Mouse (Mus musculus): ENCODE measurements around the gene Wdr61.

GRCm38 (mm10) chr9:54736284-54736701, 2.0 kb upstream of the Wdr61 start:
- peak; percentile 82 for TF ChIP-seq CTCF (IDR thresholded peaks at IDR 0.05)
- TF ChIP-seq EP300 (IDR thresholded peaks at IDR 0.05), result no peak
